Mouse (Mus musculus) ES-E14 (cell line): ENCODE measurements around the gene Pik3cg. TPM values are rescaled to one million over a fixed set of nuclear protein-coding genes. Genes with fewer than 3 reads are reported as not detected.

Experiments
- DNase-seq: peaks from one replicate; pipeline ENCODE4 v3.0.0-alpha.2; 2013; ENCODE audit warnings: low read depth, low spot score
- H3K27ac ChIP-seq: 2 replicates; pipeline ENCODE4 v1.5.1; 2012; ENCODE audit warnings: low read depth, mild to moderate bottlenecking, low read length, moderate library complexity, mixed read lengths; ENCODE audit not compliant: poor library complexity, insufficient read depth, severe bottlenecking
- H3K36me3 ChIP-seq: 2 replicates; pipeline ENCODE4 v1.6.1; 2012; ENCODE audit warnings: mild to moderate bottlenecking, low read length, moderate library complexity, mixed read lengths; ENCODE audit not compliant: control insufficient read depth, poor library complexity, insufficient read depth, severe bottlenecking
- H3K4me1 ChIP-seq, 2 experiments: fragments of 150-350 bp in 1 of 2; sonication (generic) in 1 of 2; 2 replicates each; pipeline ENCODE4 v1.6.1; 2012; ENCODE audit warnings: low read length in 2 of 2, mild to moderate bottlenecking in 1 of 2, mixed read lengths in 1 of 2; ENCODE audit not compliant: control insufficient read depth in 2 of 2, insufficient read depth in 2 of 2, poor library complexity in 1 of 2
- H3K4me3 ChIP-seq, 2 experiments: fragments of 150-350 bp in 1 of 2; sonication (generic) in 1 of 2; 2 replicates each; pipeline ENCODE4 v1.5.1; 2012; ENCODE audit warnings: low read length in 2 of 2, low read depth in 1 of 2, mild to moderate bottlenecking in 1 of 2, mixed read lengths in 1 of 2; ENCODE audit not compliant: insufficient read depth in 1 of 2, poor library complexity in 1 of 2, severe bottlenecking in 1 of 2
- H3K9ac ChIP-seq: 2 replicates; pipeline ENCODE4 v1.6.1; 2012; ENCODE audit warnings: low read depth, mild to moderate bottlenecking, low read length, mixed read lengths; ENCODE audit not compliant: poor library complexity, insufficient read depth, severe bottlenecking
- H3K9me3 ChIP-seq: fragments of 150-350 bp; sonication (generic); 2 replicates; pipeline ENCODE4 v1.6.1; 2012; ENCODE audit warnings: low read depth, mild to moderate bottlenecking, low read length; ENCODE audit not compliant: control insufficient read depth, insufficient read depth
- CHD2 ChIP-seq: IDR thresholded peaks from 2 replicates; pipeline ENCODE4 v1.6.1; 2014; ENCODE audit warnings: mild to moderate bottlenecking, low read depth, low read length, inconsistent platforms
- HCFC1 ChIP-seq: IDR thresholded peaks from 2 replicates; pipeline ENCODE4 v1.6.1; 2012; ENCODE audit warnings: low read length, inconsistent platforms, borderline replicate concordance; ENCODE audit not compliant: insufficient read depth
- MAFK ChIP-seq: IDR thresholded peaks from 2 replicates; pipeline ENCODE4 v1.6.1; 2014; ENCODE audit warnings: mild to moderate bottlenecking, low read depth, low read length, inconsistent platforms; ENCODE audit not compliant: insufficient read depth
- ZC3H11A ChIP-seq: IDR thresholded peaks from 2 replicates; pipeline ENCODE4 v1.6.1; 2012; ENCODE audit warnings: low read depth, mild to moderate bottlenecking, inconsistent platforms, low read length, borderline replicate concordance
- ZNF384 ChIP-seq: IDR thresholded peaks from 2 replicates; pipeline ENCODE4 v1.6.1; 2012; ENCODE audit warnings: low read depth, low read length, inconsistent platforms
- in situ Hi-C, 2 experiments: fragments of 600-800 bp; cut with MboI; formaldehyde crosslinking; loops; one replicate each; pipeline ENCODE4 v1.15.1; 2025; ENCODE audit warnings: low sequenced_read_pairs in 2 of 2, inconsistent platforms in 1 of 2; ENCODE audit not compliant: unreplicated experiment in 2 of 2
- total RNA-seq: library from RNA; depleted of rRNA; stranded (reverse); fragments of 300-350 nt; gene quantifications from 2 replicates; pipeline ENCODE4 v1.2.3, GENCODE M21; 2012

Pik3cg gene
- total RNA-seq, 1 experiment = 0.13 TPM

- TF ChIP-seq ZNF384 = no peak
- TF ChIP-seq MAFK = no peak
- TF ChIP-seq CHD2 = no peak
- no peak for TF ChIP-seq HCFC1
- TF ChIP-seq ZC3H11A = no peak
- Histone ChIP-seq H3K36me3 (no peaks in the 10 kb centered on the region), H3K4me3 (no peak overlapping the region), H3K27ac (no peak overlapping the region), H3K9ac (no peak overlapping the region), H3K9me3 (no peaks in the 10 kb centered on the region), H3K4me1 (no peaks in the 10 kb centered on the region)
- in situ Hi-C loops = loop anchor here (5.0 to 10.0 kb wide), 2 partner anchors 171 to 178 kb away; no protein-coding TSS in a partner anchor
- no peak for DNase-seq
These were observed 62.8 kb downstream of the Pik3cg start for GRCm38 (mm10) chr12:32145651-32146050.

- peak; percentile 70; the same call in 1 of the 2 replicates for TF ChIP-seq ZC3H11A
- no peak for TF ChIP-seq MAFK
- in situ Hi-C loops = loop anchor here in 1 of 2 experiments (10.0 kb wide), 1 partner anchor 170 kb away; no protein-coding TSS in a partner anchor
- H3K27ac ChIP-seq = no peak overlapping the region
These were observed 63.9 kb downstream of the Pik3cg start for GRCm38 (mm10) chr12:32144513-32144912.

DNA sequence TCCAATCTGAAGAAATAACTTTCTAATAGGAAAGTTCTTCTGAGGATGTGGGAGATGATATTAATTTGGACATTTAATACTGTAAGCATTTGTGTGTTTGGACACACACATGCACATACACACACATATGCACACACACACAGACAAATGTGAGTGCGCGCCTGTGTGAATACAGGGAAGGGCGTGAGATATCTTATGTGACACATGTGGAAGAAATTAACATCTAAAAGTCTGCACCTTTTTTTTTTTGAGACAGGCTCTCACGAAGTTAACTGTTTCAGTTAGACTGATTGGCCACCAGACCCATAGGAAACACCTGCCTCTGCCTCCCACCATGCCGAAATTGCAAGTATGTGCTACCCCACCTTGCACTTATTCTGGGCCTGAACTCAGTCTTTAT lies 64.7 kb downstream of the Pik3cg start:
- Histone ChIP-seq H3K36me3 (no peaks in the 10 kb centered on the region), H3K9ac (no peak overlapping the region)

More at GRCm38 (mm10) chr12:32144513-32144912, 63.9 kb downstream of the Pik3cg start:
- H3K36me3 ChIP-seq = no peaks in the 10 kb centered on the region
- H3K4me3 ChIP-seq = no peak overlapping the region
- DNase-seq = peak; percentile 47
- no peaks in the 10 kb centered on the region for H3K9me3 ChIP-seq
- H3K9ac ChIP-seq = no peak overlapping the region
- no peaks in the 10 kb centered on the region for H3K4me1 ChIP-seq

DNA sequence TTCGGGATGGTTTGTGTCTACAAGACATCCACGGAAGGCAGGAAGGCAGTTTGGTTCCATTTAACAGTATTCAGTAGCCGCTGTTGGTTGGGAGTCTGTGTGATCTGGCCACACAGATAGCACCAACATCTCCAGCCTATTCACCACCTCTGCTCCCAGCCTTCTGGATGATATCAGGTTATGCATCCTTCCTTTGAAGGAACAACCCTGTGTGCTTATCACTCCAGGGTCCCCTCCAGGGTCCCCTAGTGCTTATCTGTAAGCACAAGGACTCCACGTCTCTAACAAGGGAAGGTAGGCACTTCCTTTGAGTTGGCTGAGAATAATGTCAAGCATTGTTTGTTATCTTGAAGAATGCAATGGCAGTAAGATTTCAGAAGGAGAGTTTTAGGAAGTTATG lies 65.3 kb downstream of the Pik3cg start:
- Histone ChIP-seq H3K9ac (no peak overlapping the region), H3K27ac (no peak overlapping the region), H3K36me3 (no peaks in the 10 kb centered on the region), H3K9me3 (no peaks in the 10 kb centered on the region), H3K4me1 (no peaks in the 10 kb centered on the region), H3K4me3 (no peak overlapping the region)
- in situ Hi-C loops = loop anchor here in 1 of 2 experiments (10.0 kb wide), 1 partner anchor 168 kb away; no protein-coding TSS in a partner anchor
- no peak for DNase-seq
- TF ChIP-seq ZC3H11A (no peak), ZNF384 (no peak), MAFK (no peak), CHD2 (no peak), HCFC1 (no peak)

More for the DNA sequence above, 64.7 kb downstream of the Pik3cg start:
- DNase-seq = no peak
- Histone ChIP-seq H3K4me3 (no peak overlapping the region), H3K27ac (no peak overlapping the region), H3K4me1 (no peaks in the 10 kb centered on the region), H3K9me3 (no peaks in the 10 kb centered on the region)
- TF ChIP-seq MAFK (no peak), ZNF384 (no peak), ZC3H11A (no peak), HCFC1 (no peak), CHD2 (no peak)
- in situ Hi-C loops = loop anchor here in 1 of 2 experiments (10.0 kb wide), 1 partner anchor 169 kb away; no protein-coding TSS in a partner anchor
